Mouse (Mus musculus): ENCODE data around the gene Gjd3. TPM values are rescaled to one million over a fixed set of nuclear protein-coding genes. Genes with fewer than 3 reads are reported as not detected.
A peak's percentile ranks its signal among the peaks of the same experiment; 100 is the strongest.

Gjd3 gene
- polyA plus RNA-seq, 1 experiment = not detected

- Histone ChIP-seq H3K36me3 (ENCODE audit: control insufficient read depth, insufficient read depth) (peaks cover 25% of the 10 kb centered on the region), H3ac (ENCODE audit: control insufficient read depth, insufficient read length, low read depth) (peak overlapping the region; percentile 59), H3K79me2 (ENCODE audit: control insufficient read depth, insufficient read depth) (peaks cover 95% of the 10 kb centered on the region), H3K27me3 (ENCODE audit: control insufficient read depth, insufficient read depth, insufficient read length) (no peaks in the 10 kb centered on the region), H3K79me3 (ENCODE audit: low read depth) (peaks cover 42% of the 10 kb centered on the region), H3K4me3 (ENCODE audit: insufficient read depth, poor library complexity, severe bottlenecking) (peak overlapping the region; percentile 30)
- TF ChIP-seq MAX (IDR thresholded peaks at IDR 0.05) = peak; percentile 18
- TF ChIP-seq MYOD1 (IDR thresholded peaks at IDR 0.05; ENCODE audit: control insufficient read depth, insufficient read length, low read depth) = no peak
Measured at GRCm38 (mm10) chr11:98963191-98964021, 19.4 kb downstream of the Gjd3 start.

DNA sequence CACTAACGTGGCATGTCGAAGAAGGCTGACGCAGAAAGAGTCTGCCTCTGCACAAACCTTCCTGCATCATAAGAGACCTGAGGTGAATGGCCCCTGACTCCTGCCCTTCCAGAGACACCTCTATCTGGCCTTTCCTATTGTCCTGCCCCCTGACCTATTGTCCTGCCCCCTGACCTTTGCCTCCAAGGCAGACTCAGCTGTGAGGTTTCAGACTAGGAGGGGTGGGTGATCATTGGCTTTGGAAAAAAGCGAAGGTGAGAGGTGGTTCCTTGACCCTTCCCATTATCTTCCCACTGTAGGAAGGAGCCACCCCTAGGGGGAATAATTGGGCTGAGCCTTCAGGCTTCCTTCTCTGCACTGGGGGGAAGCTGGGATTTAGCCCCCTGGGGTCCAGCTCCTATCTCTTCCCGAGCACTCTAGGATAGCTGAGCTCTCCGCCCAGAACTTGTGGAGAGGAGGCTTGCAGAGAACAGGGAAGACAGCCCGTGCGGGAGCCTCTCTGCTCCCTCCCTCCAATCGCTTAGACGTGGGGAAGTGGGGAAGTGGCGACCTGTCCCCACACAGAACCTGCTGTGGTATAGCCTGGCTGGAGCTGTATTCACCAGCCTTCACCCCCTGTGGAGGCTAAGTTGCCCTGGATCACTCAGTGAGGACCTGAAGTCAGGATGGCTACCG lies 20.3 kb downstream of the Gjd3 start:
- Histone ChIP-seq H3K79me3 (ENCODE audit: low read depth) (peaks cover 41% of the 10 kb centered on the region), H3K79me2 (ENCODE audit: control insufficient read depth, insufficient read depth) (peaks cover 95% of the 10 kb centered on the region), H3K4me3 (ENCODE audit: insufficient read depth, poor library complexity, severe bottlenecking) (peak overlapping the region; percentile 57), H3K36me3 (ENCODE audit: control insufficient read depth, insufficient read depth) (peaks cover 25% of the 10 kb centered on the region), H3K27me3 (ENCODE audit: control insufficient read depth, insufficient read depth, insufficient read length) (no peaks in the 10 kb centered on the region), H3ac (ENCODE audit: control insufficient read depth, insufficient read length, low read depth) (peak overlapping the region; percentile 13)
- no peak for TF ChIP-seq MAX (IDR thresholded peaks at IDR 0.05)
- no peak for TF ChIP-seq USF1 (IDR thresholded peaks at IDR 0.05; ENCODE audit: low read depth)
- TF ChIP-seq MYOG (IDR thresholded peaks at IDR 0.05; ENCODE audit: control insufficient read depth, extremely low read depth, insufficient read length) = no peak
- TF ChIP-seq CTCF (IDR thresholded peaks at IDR 0.05; ENCODE audit: control insufficient read depth, insufficient read depth, insufficient read length) = no peak
- TF ChIP-seq FOSL1 (IDR thresholded peaks at IDR 0.05; ENCODE audit: insufficient read depth, low read length, poor library complexity, severe bottlenecking) = no peak
- no peak for TF ChIP-seq CEBPB (IDR thresholded peaks at IDR 0.05; ENCODE audit: low read depth)
- TF ChIP-seq MYOD1 (IDR thresholded peaks at IDR 0.05; ENCODE audit: control insufficient read depth, insufficient read length, low read depth) = no peak

DNA sequence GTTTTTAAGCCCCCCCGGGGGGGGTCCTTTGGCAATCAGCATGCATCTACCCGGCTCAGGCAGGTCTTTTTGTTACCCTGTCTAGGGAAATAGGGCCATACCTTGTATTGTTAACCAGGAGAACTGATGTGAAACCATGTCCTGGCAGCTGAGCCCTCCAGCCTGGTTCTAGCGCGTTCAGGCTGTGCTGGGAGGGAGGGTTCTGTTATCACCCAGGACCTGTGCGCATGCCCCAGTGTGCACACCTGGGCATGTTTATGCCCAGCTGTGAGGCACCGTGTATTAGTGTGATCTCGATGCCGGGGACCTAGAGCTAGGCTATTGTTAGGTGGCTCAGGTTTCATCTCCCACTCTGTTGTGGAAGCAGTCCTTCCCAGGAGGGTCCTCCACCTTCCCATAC lies 21.1 kb downstream of the Gjd3 start:
- peaks cover 94% of the 10 kb centered on the region for H3K79me2 ChIP-seq (ENCODE audit: control insufficient read depth, insufficient read depth)
- H3K79me3 ChIP-seq (ENCODE audit: low read depth) = peaks cover 46% of the 10 kb centered on the region
- H3K4me3 ChIP-seq (ENCODE audit: insufficient read depth, poor library complexity, severe bottlenecking) = peak overlapping the region; percentile 57
- no peaks in the 10 kb centered on the region for H3K27me3 ChIP-seq (ENCODE audit: control insufficient read depth, insufficient read depth, insufficient read length)
- no peak for TF ChIP-seq MYOG (IDR thresholded peaks at IDR 0.05; ENCODE audit: control insufficient read depth, extremely low read depth, insufficient read length)
- TF ChIP-seq CTCF (IDR thresholded peaks at IDR 0.05; ENCODE audit: control insufficient read depth, insufficient read depth, insufficient read length) = no peak
- peak overlapping the region; percentile 57 for H3ac ChIP-seq (ENCODE audit: control insufficient read depth, insufficient read length, low read depth)
- H3K36me3 ChIP-seq (ENCODE audit: control insufficient read depth, insufficient read depth) = peaks cover 25% of the 10 kb centered on the region

DNA sequence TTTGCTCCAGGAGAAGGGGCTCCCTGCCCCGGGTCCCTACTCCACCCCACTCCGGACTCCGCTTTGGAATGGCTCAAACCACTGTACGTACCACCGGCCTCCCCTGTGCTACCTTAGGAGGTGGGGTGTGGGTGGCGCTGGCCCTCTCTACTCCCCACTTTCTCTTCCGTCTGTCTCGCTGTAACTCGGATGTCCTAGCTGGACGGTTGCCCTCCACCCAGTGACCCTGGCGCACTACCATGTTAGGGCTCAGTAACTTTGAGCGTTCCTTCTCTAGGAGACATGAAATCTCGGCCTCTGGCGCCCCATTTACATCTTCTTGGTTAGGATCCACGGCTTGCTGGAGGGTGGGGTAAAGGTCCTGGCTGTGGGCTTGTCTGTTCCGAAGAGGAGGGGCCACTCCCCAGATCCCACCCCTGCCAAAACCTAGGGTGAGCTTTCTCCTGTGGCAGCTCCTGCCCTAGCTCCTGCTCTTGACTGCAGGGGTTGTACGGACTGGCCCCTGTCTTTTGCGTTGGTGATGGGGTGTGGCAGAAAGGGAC lies 21.7 kb downstream of the Gjd3 start:
- TF ChIP-seq USF1 (IDR thresholded peaks at IDR 0.05; ENCODE audit: low read depth) (no peak), MAX (IDR thresholded peaks at IDR 0.05) (no peak), FOSL1 (IDR thresholded peaks at IDR 0.05; ENCODE audit: insufficient read depth, low read length, poor library complexity, severe bottlenecking) (no peak), CTCF (IDR thresholded peaks at IDR 0.05; ENCODE audit: control insufficient read depth, insufficient read depth, insufficient read length) (no peak), MYOD1 (IDR thresholded peaks at IDR 0.05; ENCODE audit: control insufficient read depth, insufficient read length, low read depth) (no peak), CEBPB (IDR thresholded peaks at IDR 0.05; ENCODE audit: low read depth) (no peak), MYOG (IDR thresholded peaks at IDR 0.05; ENCODE audit: control insufficient read depth, extremely low read depth, insufficient read length) (no peak)
- Histone ChIP-seq H3ac (ENCODE audit: control insufficient read depth, insufficient read length, low read depth) (peak overlapping the region; percentile 86), H3K36me3 (ENCODE audit: control insufficient read depth, insufficient read depth) (peaks cover 26% of the 10 kb centered on the region), H3K79me2 (ENCODE audit: control insufficient read depth, insufficient read depth) (peaks cover 94% of the 10 kb centered on the region), H3K4me3 (ENCODE audit: insufficient read depth, poor library complexity, severe bottlenecking) (peak overlapping the region; percentile 57), H3K27me3 (ENCODE audit: control insufficient read depth, insufficient read depth, insufficient read length) (no peaks in the 10 kb centered on the region), H3K79me3 (ENCODE audit: low read depth) (peaks cover 48% of the 10 kb centered on the region)

DNA sequence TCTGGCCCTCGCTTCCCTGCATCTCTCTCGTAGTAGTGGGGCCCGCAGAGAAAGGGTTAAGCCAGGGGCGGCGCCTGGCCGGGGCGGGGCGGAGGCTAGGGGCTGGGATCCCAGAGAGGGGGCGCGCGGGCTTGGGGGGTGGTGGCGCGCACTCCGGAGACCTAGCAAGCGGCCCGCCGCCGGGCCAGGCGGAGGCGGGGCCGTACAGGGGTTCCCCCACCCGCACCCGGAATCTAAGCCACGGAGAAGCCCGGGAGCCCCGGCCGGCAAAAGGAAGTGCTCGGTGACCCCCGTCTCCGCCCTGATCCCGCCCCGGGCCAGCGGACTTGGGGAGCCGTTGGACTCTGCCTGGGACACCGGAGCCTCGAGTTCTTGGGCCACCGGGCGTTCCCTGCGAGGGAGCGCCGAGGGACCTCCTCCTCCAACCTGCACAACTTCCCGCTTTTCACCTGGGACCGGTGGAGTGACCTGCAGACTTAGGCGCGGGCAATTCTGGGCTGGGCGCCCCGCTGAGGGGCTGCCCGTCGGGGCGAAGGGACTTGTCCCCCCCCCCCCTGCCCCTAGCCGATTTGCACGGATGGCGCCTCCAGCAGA lies 22.4 kb downstream of the Gjd3 start:
- Histone ChIP-seq H3K36me3 (ENCODE audit: control insufficient read depth, insufficient read depth) (peaks cover 24% of the 10 kb centered on the region), H3K27me3 (ENCODE audit: control insufficient read depth, insufficient read depth, insufficient read length) (no peaks in the 10 kb centered on the region), H3K79me3 (ENCODE audit: low read depth) (peaks cover 50% of the 10 kb centered on the region), H3K4me3 (ENCODE audit: insufficient read depth, poor library complexity, severe bottlenecking) (peak overlapping the region; percentile 57), H3ac (ENCODE audit: control insufficient read depth, insufficient read length, low read depth) (peak overlapping the region; percentile 86), H3K79me2 (ENCODE audit: control insufficient read depth, insufficient read depth) (peaks cover 94% of the 10 kb centered on the region)
- TF ChIP-seq CTCF (IDR thresholded peaks at IDR 0.05; ENCODE audit: control insufficient read depth, insufficient read depth, insufficient read length) = no peak
- no peak for TF ChIP-seq MYOD1 (IDR thresholded peaks at IDR 0.05; ENCODE audit: control insufficient read depth, insufficient read length, low read depth)
- no peak for TF ChIP-seq MYOG (IDR thresholded peaks at IDR 0.05; ENCODE audit: control insufficient read depth, extremely low read depth, insufficient read length)
- no peak for TF ChIP-seq CEBPB (IDR thresholded peaks at IDR 0.05; ENCODE audit: low read depth)
- no peak for TF ChIP-seq FOSL1 (IDR thresholded peaks at IDR 0.05; ENCODE audit: insufficient read depth, low read length, poor library complexity, severe bottlenecking)
- no peak for TF ChIP-seq USF1 (IDR thresholded peaks at IDR 0.05; ENCODE audit: low read depth)
- TF ChIP-seq MAX (IDR thresholded peaks at IDR 0.05) = no peak
